In genomic region chr1:193102556-193102955, GRCm38 (mm10) we compare ENCODE assay signal across 24 mouse cellular contexts. TPM values are rescaled to one million over a fixed set of nuclear protein-coding genes. Genes with fewer than 3 reads are reported as not detected.
DNase-seq lines count a peak whose midpoint lies in the region; ATAC-seq and TF ChIP-seq lines count a peak whose summit lies in the region.
"Had no signal": no experiment of that assay in that cellular context is flagged by ENCODE, and none has a peak within 500 bp of the region (broad histone marks: within the 10 kb centered on the region; RNA-seq: fewer than 3 reads in every experiment).

No protein-coding gene starts in this region.

- no peak overlapping the region for H3K4me2 ChIP-seq in stomach, embryonic 16.5 days (ENCODE audit: low read depth, low read length)
- no peak overlapping the region for H3K4me2 ChIP-seq in stomach, postnatal 0 days (replicated peaks; ENCODE audit: low read depth)
- H3K4me2 ChIP-seq: heart, embryonic 11.5 days; liver, embryonic 15.5 days; lung, embryonic 15.5 days had no signal

- H3K4me1 ChIP-seq in stomach, embryonic 16.5 days (ENCODE audit: control insufficient read depth, insufficient read depth, low read length) = no peaks in the 10 kb centered on the region
- H3K4me1 ChIP-seq in stomach, postnatal 0 days (replicated peaks; ENCODE audit: control insufficient read depth, insufficient read depth) = no peaks in the 10 kb centered on the region
- H3K4me1 ChIP-seq: hindbrain, embryonic 10.5 days; liver, embryonic 15.5 days; lung, embryonic 15.5 days had no signal

- H3K9me3 ChIP-seq in stomach, embryonic 16.5 days (replicated peaks; ENCODE audit: control insufficient read depth, low read length) = no peaks in the 10 kb centered on the region
- H3K9me3 ChIP-seq in stomach, postnatal 0 days (ENCODE audit: control insufficient read depth, low read length) = no peaks in the 10 kb centered on the region
- H3K9me3 ChIP-seq: forebrain, embryonic 10.5 days; G1E; hindbrain, embryonic 10.5 days; liver, embryonic 15.5 days; lung, embryonic 15.5 days had no signal

- H3K9ac ChIP-seq in stomach, embryonic 16.5 days (ENCODE audit: low read length) = no peak overlapping the region
- no peak overlapping the region for H3K9ac ChIP-seq in stomach, postnatal 0 days (ENCODE audit: low read length)
- H3K9ac ChIP-seq: liver, embryonic 15.5 days; lung, embryonic 15.5 days had no signal

- WGBS in stomach, embryonic 16.5 days = 87% methylated on average over 5 of the region's 5 CpGs
- 85% methylated on average over 5 of the region's 5 CpGs for WGBS in stomach, postnatal 0 days

- no peak for TF ChIP-seq EP300 in stomach, postnatal 0 days (optimal IDR thresholded peaks at IDR 0.05)

- ATAC-seq in stomach, embryonic 16.5 days (ENCODE audit: insufficient read depth, low FRiP score) = 0 out of 2 replicates have a peak, but pooled peaks have one; percentile 20
- no peak for ATAC-seq in stomach, postnatal 0 days (ENCODE audit: low FRiP score, low TSS enrichment)
- 0 out of 2 replicates have a peak, but pooled peaks have one; percentile 9 for ATAC-seq in megakaryocyte progenitor cell, adult 5-6 weeks (replicated peaks; ENCODE audit: poor library complexity)
- ATAC-seq: forebrain, embryonic 16.5 days; hindbrain, postnatal 0 days; intestine, embryonic 16.5 days had no signal

- H3K36me3 ChIP-seq in stomach, embryonic 16.5 days (ENCODE audit: control insufficient read depth, insufficient read depth, low read length) = peaks cover 8% of the 10 kb centered on the region; the same call in 1 of the 2 replicates
- peaks cover 10% of the 10 kb centered on the region for H3K36me3 ChIP-seq in stomach, postnatal 0 days (ENCODE audit: control insufficient read depth, insufficient read depth, low read length)

- TF ChIP-seq CTCF in stomach, postnatal 0 days (IDR thresholded peaks at IDR 0.05; ENCODE audit: low read depth) = no peak

- no peaks in the 10 kb centered on the region for H3K27me3 ChIP-seq in stomach, embryonic 16.5 days (ENCODE audit: control insufficient read depth, insufficient read depth, low read length)
- H3K27me3 ChIP-seq in stomach, postnatal 0 days (ENCODE audit: control insufficient read depth, insufficient read depth, low read length) = no peaks in the 10 kb centered on the region
- H3K27me3 ChIP-seq: CH12.LX; liver, embryonic 15.5 days; lung, embryonic 15.5 days had no signal

- H3K27ac ChIP-seq in stomach, embryonic 16.5 days (ENCODE audit: low read length) = no peak overlapping the region
- H3K27ac ChIP-seq in stomach, postnatal 0 days (replicated peaks) = no peak overlapping the region
- H3K27ac ChIP-seq: forebrain, embryonic 10.5 days; hindbrain, embryonic 10.5 days; hindbrain, postnatal 0 days; liver, embryonic 15.5 days; lung, embryonic 15.5 days had no signal

- DNase-seq in cerebellum, adult 9-10 months = peak; percentile 10
- no peak for DNase-seq in cerebellum, postnatal 10 days
- DNase-seq in stomach, postnatal 0 days (ENCODE audit: low spot score) = no peak
- peak; percentile 20 for DNase-seq in CD4-positive helper T cell, adult 2 months (ENCODE audit: low read depth, low spot score)
- DNase-seq in right cerebral cortex, adult 18-20 months = no peak
- DNase-seq: adrenal gland, postnatal 25 days; gastrocnemius, postnatal 10 days; kidney, postnatal 25 days; lung, postnatal 36 days; midbrain, embryonic 14.5 days; retina, postnatal 1 day had no signal

- H3K4me3 ChIP-seq in stomach, embryonic 16.5 days (replicated peaks; ENCODE audit: low read length) = no peak overlapping the region
- H3K4me3 ChIP-seq in stomach, postnatal 0 days (ENCODE audit: low read depth, low read length) = no peak overlapping the region
- H3K4me3 ChIP-seq: forebrain, embryonic 10.5 days; hindbrain, embryonic 10.5 days; liver, embryonic 15.5 days; lung, embryonic 15.5 days had no signal

RNA-seq across cellular contexts. Expression of gene Diexf, which starts 27.5 kb away (rescaled TPM):
- polyA plus RNA-seq in stomach, embryonic 16.5 days (2015; fragmentation: Nextera tagmentation; extraction: Ambion mirVana) = 6.6 and 6.8 TPM in 2 replicates
- 2.1 and 2.4 TPM in 2 replicates for polyA plus RNA-seq in stomach, postnatal 0 days (2015; fragmentation: Nextera tagmentation; extraction: Ambion mirVana)
- total RNA-seq in megakaryocyte progenitor cell, adult 5-6 weeks (2015) = 11.3 and 15.1 TPM in 2 replicates
- 20.7 and 33.6 TPM in 2 replicates for total RNA-seq in megakaryocyte progenitor cell, adult 5-6 weeks (2017)

RNA-seq across cellular contexts. Expression of gene Irf6, which starts 50.4 kb away (rescaled TPM):
- polyA plus RNA-seq in stomach, embryonic 16.5 days (2015; fragmentation: Nextera tagmentation; extraction: Ambion mirVana) = 74.0 and 91.4 TPM in 2 replicates
- 40.7 and 45.0 TPM in 2 replicates for polyA plus RNA-seq in stomach, postnatal 0 days (2015; fragmentation: Nextera tagmentation; extraction: Ambion mirVana)
- 0.10 and 0.89 TPM in 2 replicates for total RNA-seq in megakaryocyte progenitor cell, adult 5-6 weeks (2015)
- 0.10 and 0.46 TPM in 2 replicates for total RNA-seq in megakaryocyte progenitor cell, adult 5-6 weeks (2017)
- total RNA-seq: granulocyte monocyte progenitor cell, adult 5-6 weeks had no signal

Comparison
In these comparisons a context has a peak if more than half of its experiments do, and no peak if none do; other contexts are left out.
1. DNase-seq: peak in cerebellum, adult 9-10 months (single experiment) and CD4-positive helper T cell, adult 2 months (single experiment); none in cerebellum, postnatal 10 days (0 of 2), stomach, postnatal 0 days (single experiment) and right cerebral cortex, adult 18-20 months (single experiment).